Mouse (Mus musculus) liver, embryonic 14.5 days (tissue): ENCODE results near the gene Mrps23. TPM values are rescaled to one million over a fixed set of nuclear protein-coding genes. Genes with fewer than 3 reads are reported as not detected.

Experiments used
- ATAC-seq: fragments of 200-750 bp; cut with Nextera tagmentation; 2 replicates; pipeline ENCODE4 v1.8.0; 2017; ENCODE audit warnings: moderate number of reproducible peaks, mild to moderate bottlenecking, moderate library complexity; ENCODE audit not compliant: insufficient read depth
- DNase-seq, 3 experiments: peaks; one replicate each; pipeline ENCODE4 v3.0.0-alpha.2; 2012 to 2013; ENCODE audit warnings: low read depth in 3 of 3, low spot score in 3 of 3
- H3K27ac ChIP-seq: fragments of 300-500 bp; sonication (generic); 2 replicates; pipeline ENCODE4 v1.5.1; 2014; ENCODE audit warnings: moderate library complexity, mild to moderate bottlenecking, control low read depth, inconsistent platforms
- H3K27me3 ChIP-seq: fragments of 300-500 bp; sonication (generic); 2 replicates; pipeline ENCODE4 v1.6.1; 2014; ENCODE audit warnings: mild to moderate bottlenecking, low read length, moderate library complexity; ENCODE audit not compliant: control insufficient read depth, insufficient read depth
- H3K36me3 ChIP-seq: fragments of 300-500 bp; sonication (generic); replicated peaks from 2 replicates; pipeline ENCODE4 v1.6.1; 2014; ENCODE audit warnings: low read depth; ENCODE audit not compliant: control insufficient read depth, insufficient read depth
- H3K4me1 ChIP-seq, 2 experiments: fragments of 200-500 bp in 1 of 2; fragments of 300-500 bp in 1 of 2; sonication (generic) in 1 of 2; replicated peaks; 2 replicates each; pipeline ENCODE4 v1.6.1; 2012 to 2014; ENCODE audit warnings: antibody characterized with exemption in 1 of 2, inconsistent platforms in 1 of 2, low read length in 1 of 2; ENCODE audit not compliant: control insufficient read depth in 2 of 2, insufficient read depth in 2 of 2
- H3K4me2 ChIP-seq: fragments of 300-500 bp; sonication (generic); 2 replicates; pipeline ENCODE4 v1.6.1; 2014; ENCODE audit warnings: low read depth, mild to moderate bottlenecking, control low read depth, moderate library complexity
- H3K4me3 ChIP-seq, 2 experiments: fragments of 200-500 bp in 1 of 2; fragments of 300-500 bp in 1 of 2; sonication (generic) in 1 of 2; 2 replicates each; pipeline ENCODE4 v1.5.1; 2012 to 2014; ENCODE audit warnings: low read depth in 2 of 2, low read length in 2 of 2, mild to moderate bottlenecking in 2 of 2, control low read depth in 1 of 2, inconsistent platforms in 1 of 2, moderate library complexity in 1 of 2; ENCODE audit not compliant: insufficient read depth in 1 of 2
- H3K9ac ChIP-seq: fragments of 300-500 bp; sonication (generic); replicated peaks from 2 replicates; pipeline ENCODE4 v1.6.1; 2014; ENCODE audit warnings: mild to moderate bottlenecking, control low read depth, moderate library complexity
- H3K9me3 ChIP-seq: fragments of 300-500 bp; sonication (generic); 2 replicates; pipeline ENCODE4 v1.6.1; 2016; ENCODE audit warnings: low read length, mixed read lengths; ENCODE audit not compliant: control insufficient read depth
- CTCF ChIP-seq: IDR thresholded peaks from 2 replicates; pipeline ENCODE4 v1.5.1; 2016; ENCODE audit warnings: antibody characterized with exemption, low read depth, control low read depth
- EP300 ChIP-seq: IDR thresholded peaks from 2 replicates; pipeline ENCODE4 v1.6.1; 2016; ENCODE audit warnings: antibody characterized with exemption, low read depth
- WGBS: fragments of 180-500 bp; shearing (Covaris S2); extraction: QIAGEN DNeasy Blood & Tissue Kit; methylation state at CpG from one replicate; pipeline ENCODE4 v1.1.7; 2014; ENCODE audit not compliant: insufficient replicate concordance; 5-methylcytosine and 5-hydroxymethylcytosine counted together
- polyA plus RNA-seq, 2 experiments: library from polyadenylated mRNA; depleted of rRNA in 1 of 2; stranded (reverse) in 1 of 2; unstranded in 1 of 2; fragments of >200 nt; fragmentation: Nextera tagmentation in 1 of 2; extraction: Ambion mirVana in 1 of 2; gene quantifications; 2 replicates each; pipeline versions ENCODE4 v1.2.1 to v1.2.3; 2012 to 2014

Gene Mrps23
- polyA plus RNA-seq, 2 experiments, result 30.2 to 33.7 TPM

DNA sequence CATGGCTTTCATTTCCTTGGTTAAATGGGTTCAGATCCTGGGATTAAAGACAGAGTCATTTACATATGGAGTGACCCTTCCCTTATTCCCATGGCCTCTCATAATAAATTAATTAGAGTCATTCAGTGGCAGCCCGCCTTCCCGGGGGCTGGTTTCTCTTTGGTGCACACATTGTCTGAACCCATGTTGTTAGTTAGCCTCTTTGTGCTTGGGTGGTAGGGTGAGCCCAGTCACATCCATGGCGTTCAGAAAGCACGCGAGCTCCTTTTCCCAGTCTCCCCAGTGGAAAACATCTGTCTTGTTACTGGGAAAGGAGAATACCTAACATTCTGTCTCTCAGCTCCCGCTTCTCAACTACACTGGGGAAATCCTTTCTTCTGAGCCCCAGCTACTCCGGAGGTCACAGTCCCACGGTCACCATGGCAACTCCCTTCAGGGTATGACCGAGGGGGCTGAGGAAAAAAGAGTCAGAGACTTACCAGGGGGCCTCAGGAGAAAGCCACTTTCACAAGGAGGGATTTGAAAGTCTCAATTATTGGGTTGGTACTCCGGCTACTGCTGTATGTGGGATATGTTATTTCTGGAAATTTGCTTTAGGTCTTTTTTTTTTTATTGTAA lies 36.7 kb downstream of the Mrps23 start:
- TF ChIP-seq EP300 (no peak), CTCF (no peak)
- WGBS, result 42% methylated on average over 10 of the region's 10 CpGs
- ATAC-seq, result no peak

DNA sequence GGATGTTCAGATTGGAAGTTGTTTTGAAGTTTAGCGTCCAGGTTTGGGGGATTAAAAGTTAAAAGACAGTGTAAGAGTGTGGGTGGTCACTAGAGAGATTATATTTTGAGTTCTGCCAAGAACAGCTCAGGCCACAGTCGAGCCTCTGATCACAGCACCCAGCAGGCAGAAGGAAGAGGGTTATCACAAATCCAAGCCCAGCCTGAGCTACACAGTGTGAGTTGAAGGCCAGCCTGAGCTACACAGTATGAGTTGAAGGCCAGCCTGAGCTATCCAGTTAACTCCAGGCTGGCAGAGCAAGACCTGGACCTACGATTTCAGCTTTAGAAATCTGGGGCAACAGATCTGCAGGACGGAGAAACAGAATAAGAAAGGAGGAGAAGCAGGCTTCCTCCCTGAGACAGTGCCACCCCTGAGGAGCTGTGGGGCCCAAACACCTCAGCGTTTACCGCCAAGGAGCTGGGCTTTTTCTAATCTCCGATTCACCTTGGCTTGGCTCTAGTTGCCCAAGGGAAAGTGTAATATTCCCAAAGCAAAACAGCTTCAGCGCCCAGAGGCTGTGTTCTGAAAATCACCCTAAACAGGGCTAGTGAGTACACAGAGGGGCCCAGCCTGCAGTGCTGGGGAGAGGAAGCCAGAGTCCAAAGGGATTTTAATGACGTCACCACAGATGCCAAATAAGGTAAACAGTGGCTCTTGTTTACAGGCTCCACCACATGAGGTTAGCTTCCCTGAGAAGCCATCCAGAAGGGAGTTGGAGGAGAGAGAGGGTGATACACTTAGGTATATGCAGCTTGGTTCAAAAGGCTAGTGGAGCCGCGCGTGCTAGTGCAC lies 37.5 kb downstream of the Mrps23 start:
- 52% methylated on average over 12 of the region's 12 CpGs for WGBS

More for the DNA sequence above, 36.7 kb downstream of the Mrps23 start:
- Histone ChIP-seq H3K9me3 (no peaks in the 10 kb centered on the region), H3K27ac (no peak overlapping the region), H3K4me1 (peaks cover 0 to 8% of the 10 kb centered on the region in 2 experiments; a peak in 1 of 4 replicates), H3K4me3 (no peak overlapping the region), H3K27me3 (no peaks in the 10 kb centered on the region), H3K36me3 (no peaks in the 10 kb centered on the region), H3K4me2 (no peak overlapping the region), H3K9ac (no peak overlapping the region)
- DNase-seq, result no peak

GRCm38 (mm10) chr11:88245581-88246170 lies 41.5 kb downstream of the Mrps23 start:
- DNase-seq (no peak), ATAC-seq (no peak)
- no peak overlapping the region for H3K9ac ChIP-seq
- no peak for TF ChIP-seq EP300
- TF ChIP-seq CTCF, result no peak
- H3K27me3 ChIP-seq, result no peaks in the 10 kb centered on the region
- no peaks in the 10 kb centered on the region for H3K9me3 ChIP-seq
- no peak overlapping the region for H3K4me3 ChIP-seq
- H3K4me1 ChIP-seq, result peaks cover 0 to 4% of the 10 kb centered on the region in 2 experiments; a peak in 2 of 4 replicates
- 70% methylated on average over 14 of the region's 14 CpGs for WGBS
- H3K4me2 ChIP-seq, result no peak overlapping the region
- H3K27ac ChIP-seq, result no peak overlapping the region
- H3K36me3 ChIP-seq, result no peaks in the 10 kb centered on the region

More for the DNA sequence above, 37.5 kb downstream of the Mrps23 start:
- peak in 1 of 3 experiments; percentile 30 for DNase-seq
- Histone ChIP-seq H3K4me1 (peaks cover 0 to 4% of the 10 kb centered on the region in 2 experiments; a peak in 1 of 4 replicates), H3K9me3 (no peaks in the 10 kb centered on the region), H3K36me3 (no peaks in the 10 kb centered on the region), H3K4me2 (no peak overlapping the region), H3K27me3 (no peaks in the 10 kb centered on the region), H3K4me3 (no peak overlapping the region), H3K9ac (no peak overlapping the region), H3K27ac (no peak overlapping the region)
- TF ChIP-seq EP300 (no peak), CTCF (no peak)
- ATAC-seq, result peak; percentile 57; the same call in 1 of the 2 replicates

GRCm38 (mm10) chr11:88248636-88249035 lies 44.4 kb downstream of the Mrps23 start:
- Histone ChIP-seq H3K4me2 (no peak overlapping the region), H3K36me3 (no peaks in the 10 kb centered on the region), H3K27ac (no peak overlapping the region), H3K9me3 (no peaks in the 10 kb centered on the region), H3K9ac (no peak overlapping the region), H3K4me3 (no peak overlapping the region), H3K4me1 (peaks cover 0 to 1% of the 10 kb centered on the region in 2 experiments; a peak in 2 of 4 replicates), H3K27me3 (no peaks in the 10 kb centered on the region)
- ATAC-seq (no peak), DNase-seq (no peak)
- TF ChIP-seq EP300 (no peak), CTCF (no peak)
- WGBS, result 56% methylated on average over 5 of the region's 5 CpGs

GRCm38 (mm10) chr11:88250568-88250967 lies 46.4 kb downstream of the Mrps23 start:
- H3K4me2 ChIP-seq, result no peak overlapping the region
- no peaks in the 10 kb centered on the region for H3K9me3 ChIP-seq
- H3K27ac ChIP-seq, result no peak overlapping the region
- no peak for TF ChIP-seq CTCF
- no peak for TF ChIP-seq EP300
- no peak overlapping the region for H3K9ac ChIP-seq
- ATAC-seq (no peak), DNase-seq (no peak)
- WGBS, result 56% methylated on average over 3 of the region's 3 CpGs
- no peaks in the 10 kb centered on the region; a peak in 2 of 4 replicates for H3K4me1 ChIP-seq
- H3K36me3 ChIP-seq, result no peaks in the 10 kb centered on the region
- no peak overlapping the region for H3K4me3 ChIP-seq
- no peaks in the 10 kb centered on the region for H3K27me3 ChIP-seq
